ENCODE assay signal across 27 mouse cellular contexts in genomic region chr10:75484066-75484465, GRCm38 (mm10).
"Had no signal": no experiment of that assay in that cellular context is flagged by ENCODE, and none has a peak within 500 bp of the region (broad histone marks: within the 10 kb centered on the region; RNA-seq: fewer than 3 reads in every experiment).

No protein-coding gene starts in this region.

- ATAC-seq: forebrain, embryonic 13.5 days; forebrain, embryonic 14.5 days; forebrain, embryonic 15.5 days; forebrain, embryonic 16.5 days; forebrain, postnatal 0 days had no signal

- H3K4me3 ChIP-seq: embryonic facial prominence, embryonic 10.5 days; embryonic facial prominence, embryonic 12.5 days; embryonic facial prominence, embryonic 13.5 days; embryonic facial prominence, embryonic 15.5 days; erythroblast, embryonic 14.5 days; forebrain, embryonic 10.5 days; forebrain, embryonic 12.5 days; forebrain, embryonic 13.5 days; forebrain, embryonic 15.5 days; gastrocnemius, adult 2 months; heart, adult 2 months had no signal

- H3K4me1 ChIP-seq: embryonic facial prominence, embryonic 10.5 days; embryonic facial prominence, embryonic 12.5 days; embryonic facial prominence, embryonic 13.5 days; embryonic facial prominence, embryonic 15.5 days; forebrain, embryonic 10.5 days; forebrain, embryonic 12.5 days; forebrain, embryonic 13.5 days; forebrain, embryonic 15.5 days had no signal

- H3K4me2 ChIP-seq: embryonic facial prominence, embryonic 12.5 days; embryonic facial prominence, embryonic 13.5 days; embryonic facial prominence, embryonic 15.5 days; forebrain, embryonic 12.5 days; forebrain, embryonic 13.5 days; forebrain, embryonic 15.5 days; heart, embryonic 11.5 days had no signal

- H3K9me3 ChIP-seq: embryonic facial prominence, embryonic 10.5 days; embryonic facial prominence, embryonic 12.5 days; embryonic facial prominence, embryonic 13.5 days; embryonic facial prominence, embryonic 15.5 days; forebrain, embryonic 10.5 days; forebrain, embryonic 12.5 days; forebrain, embryonic 13.5 days; forebrain, embryonic 15.5 days had no signal

- H3K27me3 ChIP-seq: embryonic facial prominence, embryonic 12.5 days; embryonic facial prominence, embryonic 13.5 days; forebrain, embryonic 12.5 days; forebrain, embryonic 13.5 days; forebrain, embryonic 15.5 days had no signal

- H3K9ac ChIP-seq: embryonic facial prominence, embryonic 12.5 days; embryonic facial prominence, embryonic 15.5 days; forebrain, embryonic 12.5 days; forebrain, embryonic 13.5 days; forebrain, embryonic 15.5 days; forebrain, postnatal 0 days had no signal

- H3K36me3 ChIP-seq: embryonic facial prominence, embryonic 10.5 days; embryonic facial prominence, embryonic 12.5 days; embryonic facial prominence, embryonic 13.5 days; embryonic facial prominence, embryonic 15.5 days; forebrain, embryonic 10.5 days; forebrain, embryonic 12.5 days; forebrain, embryonic 15.5 days had no signal

- H3K27ac ChIP-seq: embryonic facial prominence, embryonic 10.5 days; embryonic facial prominence, embryonic 12.5 days; embryonic facial prominence, embryonic 13.5 days; embryonic facial prominence, embryonic 15.5 days; forebrain, embryonic 10.5 days; forebrain, embryonic 12.5 days; forebrain, embryonic 13.5 days; forebrain, embryonic 15.5 days; gastrocnemius, adult 2 months had no signal

- DNase-seq: cerebellum, adult 8-10 months; cerebellum, adult 9-10 months; cerebellum, adult 9-11 months; cerebellum, postnatal 10 days; cerebellum, postnatal 14 days; cerebellum, postnatal 25 days; cerebellum, postnatal 36 days; embryo, embryonic 11 days; forebrain, postnatal 0 days; gastrocnemius, adult 2 months; gastrocnemius, postnatal 10 days; gastrocnemius, postnatal 14 days; gastrocnemius, postnatal 25 days; gastrocnemius, postnatal 36 days; heart, adult 2 months had no signal
